Mouse (Mus musculus): ENCODE results near the gene Vmn2r67.
"Not testable (repeated sequence)": the region's sequence is repeated elsewhere in the genome, so short reads cannot be mapped to it uniquely, and the experiment has no call there.

Vmn2r67 gene

DNA sequence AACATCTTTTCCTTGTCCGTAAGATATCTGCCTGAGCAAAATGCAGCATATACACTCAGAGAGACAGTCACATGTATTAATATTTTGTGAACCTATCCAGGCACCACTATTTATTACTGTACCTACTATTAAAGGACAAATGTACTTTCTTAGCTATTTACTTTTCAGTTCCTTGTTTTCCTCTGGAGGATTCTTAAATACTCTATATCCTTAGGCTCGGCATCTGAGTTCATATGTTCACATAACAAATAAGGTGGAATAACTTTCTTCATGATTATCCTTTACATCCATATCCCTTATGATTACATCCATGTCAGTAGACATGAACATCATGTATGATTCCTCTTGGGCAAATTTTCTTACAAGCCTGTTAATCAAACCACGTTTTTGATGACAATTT, at the start of gene Vmn2r67:
Gene Vmn2r67 (minus strand): TSS at position 101 of the 400 bp plus-strand sequence.
- no peak for DNase-seq

GRCm38 (mm10) chr7:85104531-85104930, 51.3 kb downstream of the Vmn2r67 start:
- not testable (repeated sequence) for DNase-seq
